Mouse (Mus musculus) frontal cortex, postnatal 10 days (tissue): Measurements from ENCODE around the gene Rdh12.

Experiments used
- DNase-seq, 2 experiments: peaks; one replicate each; pipeline ENCODE4 v3.0.0; 2022; ENCODE audit warnings: low spot score in 2 of 2, mixed read lengths in 1 of 2

Gene Rdh12

DNA sequence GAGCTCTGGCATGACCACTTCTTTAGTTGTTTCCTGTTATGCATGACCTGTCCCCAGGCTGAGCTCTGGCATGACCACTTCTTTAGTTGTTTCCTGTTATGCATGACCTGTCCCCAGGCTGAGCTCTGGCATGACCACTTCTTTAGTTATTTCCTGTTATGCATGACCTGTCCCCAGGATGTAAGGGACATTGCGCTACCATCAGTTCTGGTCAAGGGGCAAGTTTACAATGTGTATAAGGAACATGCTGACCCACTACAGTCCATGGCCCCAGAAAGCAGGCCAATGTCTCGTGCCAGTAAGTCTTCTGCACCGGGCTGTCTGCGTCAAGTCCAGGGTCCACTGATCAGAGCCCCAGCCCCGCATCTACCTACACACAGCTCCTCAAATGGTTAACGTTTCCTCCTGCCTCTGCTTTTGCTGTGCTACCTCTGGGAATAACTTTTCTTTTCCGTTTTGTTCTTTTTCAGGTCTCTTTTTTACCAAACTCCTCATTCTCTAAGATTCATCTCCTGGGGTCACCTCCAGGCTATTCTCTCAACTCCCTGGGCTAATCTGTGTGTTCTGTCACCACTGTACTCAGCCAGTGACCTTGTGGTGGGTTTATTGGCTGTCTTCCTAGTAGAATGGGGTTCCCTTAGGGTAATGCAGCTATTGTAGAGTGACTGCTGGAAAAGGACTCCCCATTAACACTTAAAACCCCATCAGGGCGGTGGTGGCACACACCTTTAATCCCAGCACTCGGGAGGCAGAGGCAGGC is 44.8 kb downstream of the Rdh12 start:
- DNase-seq = no peak

DNA sequence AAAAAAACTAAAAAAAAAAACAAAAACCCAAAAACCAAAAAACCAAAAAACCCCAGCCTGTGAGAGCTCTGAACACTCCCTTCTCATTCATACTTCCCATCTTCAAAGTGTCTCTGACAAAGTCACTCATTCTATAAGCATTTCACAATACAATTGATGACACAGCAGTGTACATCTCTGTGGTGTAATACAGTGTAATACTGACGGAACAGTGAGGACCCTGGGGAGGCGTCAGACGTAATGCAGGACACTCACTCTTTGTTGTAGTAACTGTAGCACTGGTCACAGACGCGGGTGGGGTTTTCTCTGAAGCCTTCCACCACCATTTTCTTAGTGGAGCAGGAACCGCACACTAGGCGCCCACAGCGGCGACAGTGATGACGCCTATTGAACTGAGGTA is 46.3 kb downstream of the Rdh12 start:
- DNase-seq = no peak

DNA sequence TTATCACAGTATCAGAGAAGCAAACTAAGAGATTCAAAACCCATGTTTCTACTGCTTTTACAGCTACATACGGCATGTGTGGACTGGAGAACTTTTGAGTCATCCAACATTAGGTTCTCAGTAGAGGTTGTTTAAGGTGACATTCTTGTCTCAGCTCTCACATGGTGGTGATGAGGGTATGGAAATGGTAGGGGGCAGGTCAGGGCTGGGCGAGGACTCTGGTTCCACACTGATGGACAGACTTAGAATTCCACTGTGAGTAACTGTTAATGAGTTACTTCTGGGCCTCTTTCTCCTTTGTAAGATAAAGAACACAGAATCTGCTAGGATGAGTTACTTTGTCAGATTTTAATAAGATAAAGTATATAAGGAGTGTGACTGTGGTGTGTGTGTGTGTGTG is 51.4 kb downstream of the Rdh12 start:
- DNase-seq = no peak

DNA sequence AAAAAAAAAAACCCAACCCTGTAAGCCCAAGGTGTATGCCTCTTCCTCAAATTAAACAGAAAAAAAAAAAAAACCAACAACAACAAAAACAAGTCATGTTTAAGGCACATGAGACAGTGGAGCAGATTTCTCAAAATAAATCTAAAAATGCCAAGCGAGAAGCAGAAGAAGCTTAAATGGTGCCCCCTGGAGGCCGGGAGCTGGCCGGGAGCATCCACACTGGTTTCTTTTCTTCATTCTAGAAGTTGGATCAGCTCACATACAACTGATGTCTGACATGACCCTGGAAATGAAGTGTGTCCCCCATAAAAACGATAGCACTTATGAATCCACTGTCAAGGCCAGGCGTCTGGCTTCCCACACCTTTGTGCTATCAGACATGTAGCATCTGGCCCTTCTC is 52.3 kb downstream of the Rdh12 start:
- no peak for DNase-seq
